Mouse (Mus musculus): ENCODE measurements around the gene D630039A03Rik.

The D630039A03Rik gene

GRCm38 (mm10) chr4:57934181-57934580 is 18.1 kb upstream of the D630039A03Rik start:
- in situ Hi-C loops (cut with MboI; ENCODE audit: low pct_unique_long_range_greater_than_20kb in 1 of 2, low sequenced_read_pairs in 2 of 2, unreplicated experiment in 1 of 2) = no loop called here

GRCm38 (mm10) chr4:57930559-57931170 is 14.6 kb upstream of the D630039A03Rik start:
- in situ Hi-C loops (cut with MboI; ENCODE audit: low pct_unique_long_range_greater_than_20kb in 1 of 2, low sequenced_read_pairs in 2 of 2, unreplicated experiment in 1 of 2) = no loop called here

DNA sequence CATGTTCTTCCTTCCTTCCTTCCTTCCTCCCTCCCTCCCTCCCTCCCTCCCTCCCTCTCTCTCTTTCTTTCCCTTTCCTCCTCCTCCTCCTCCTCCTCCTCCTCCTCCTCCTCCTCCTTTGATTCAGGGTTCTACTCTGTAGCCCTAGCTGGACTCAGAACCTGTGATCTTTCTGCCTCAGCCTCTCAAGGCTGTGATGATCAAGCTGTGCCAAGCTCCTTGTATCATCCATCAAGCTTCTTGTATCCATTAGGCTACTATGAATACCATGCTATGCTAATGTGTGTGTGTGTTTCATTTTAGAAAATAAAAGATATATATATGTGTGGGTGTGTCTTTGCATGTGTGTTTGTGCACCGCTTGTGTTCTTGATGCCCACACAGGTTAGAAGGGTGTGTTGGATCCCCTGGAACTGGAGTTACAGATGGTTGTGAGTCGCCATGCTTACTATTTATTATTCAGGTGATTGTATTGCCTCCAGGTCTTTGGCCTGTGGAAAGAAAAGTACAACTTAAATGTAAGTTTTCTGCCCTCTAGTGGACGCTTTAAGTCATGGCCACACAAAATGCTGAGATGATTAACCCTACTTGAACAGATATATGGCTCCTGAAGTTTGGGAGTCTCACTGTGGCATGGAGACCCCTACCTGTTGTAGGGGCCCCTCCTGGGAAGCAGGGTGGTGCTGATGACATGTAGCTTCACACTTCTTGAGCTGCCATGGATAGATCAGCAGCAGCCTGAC is 11.5 kb upstream of the D630039A03Rik start:
- in situ Hi-C loops (cut with MboI; ENCODE audit: low pct_unique_long_range_greater_than_20kb in 1 of 2, low sequenced_read_pairs in 2 of 2, unreplicated experiment in 1 of 2) = no loop called here

GRCm38 (mm10) chr4:57924556-57925071 is 8.5 kb upstream of the D630039A03Rik start:
- in situ Hi-C loops (cut with MboI; ENCODE audit: low pct_unique_long_range_greater_than_20kb in 1 of 2, low sequenced_read_pairs in 2 of 2, unreplicated experiment in 1 of 2) = no loop called here

DNA sequence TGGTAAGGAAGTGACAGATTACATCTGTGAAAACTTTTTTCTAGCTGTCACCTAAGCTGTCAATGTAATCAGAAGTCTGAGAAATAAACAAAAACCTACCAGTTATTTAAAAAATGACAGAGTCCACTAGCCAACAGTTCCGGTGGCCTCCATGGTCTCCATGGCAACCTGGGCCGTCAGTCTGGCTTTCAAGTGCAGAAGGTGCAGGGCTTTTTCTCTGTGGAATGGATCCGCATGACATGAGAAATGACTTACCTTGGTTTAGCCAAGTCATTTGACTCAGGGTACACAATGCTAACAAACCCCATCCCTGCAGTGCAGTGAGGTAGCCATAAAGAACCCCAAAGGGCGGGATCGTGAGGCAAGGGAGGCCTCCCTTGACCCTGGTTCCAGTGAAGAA is 6.1 kb upstream of the D630039A03Rik start:
- in situ Hi-C loops (cut with MboI; ENCODE audit: low pct_unique_long_range_greater_than_20kb in 1 of 2, low sequenced_read_pairs in 2 of 2, unreplicated experiment in 1 of 2) = no loop called here

- in situ Hi-C loops (cut with MboI; ENCODE audit: low pct_unique_long_range_greater_than_20kb in 1 of 2, low sequenced_read_pairs in 2 of 2, unreplicated experiment in 1 of 2) = no loop called here
These were observed 4.4 kb upstream of the D630039A03Rik start for GRCm38 (mm10) chr4:57920522-57920921.

DNA sequence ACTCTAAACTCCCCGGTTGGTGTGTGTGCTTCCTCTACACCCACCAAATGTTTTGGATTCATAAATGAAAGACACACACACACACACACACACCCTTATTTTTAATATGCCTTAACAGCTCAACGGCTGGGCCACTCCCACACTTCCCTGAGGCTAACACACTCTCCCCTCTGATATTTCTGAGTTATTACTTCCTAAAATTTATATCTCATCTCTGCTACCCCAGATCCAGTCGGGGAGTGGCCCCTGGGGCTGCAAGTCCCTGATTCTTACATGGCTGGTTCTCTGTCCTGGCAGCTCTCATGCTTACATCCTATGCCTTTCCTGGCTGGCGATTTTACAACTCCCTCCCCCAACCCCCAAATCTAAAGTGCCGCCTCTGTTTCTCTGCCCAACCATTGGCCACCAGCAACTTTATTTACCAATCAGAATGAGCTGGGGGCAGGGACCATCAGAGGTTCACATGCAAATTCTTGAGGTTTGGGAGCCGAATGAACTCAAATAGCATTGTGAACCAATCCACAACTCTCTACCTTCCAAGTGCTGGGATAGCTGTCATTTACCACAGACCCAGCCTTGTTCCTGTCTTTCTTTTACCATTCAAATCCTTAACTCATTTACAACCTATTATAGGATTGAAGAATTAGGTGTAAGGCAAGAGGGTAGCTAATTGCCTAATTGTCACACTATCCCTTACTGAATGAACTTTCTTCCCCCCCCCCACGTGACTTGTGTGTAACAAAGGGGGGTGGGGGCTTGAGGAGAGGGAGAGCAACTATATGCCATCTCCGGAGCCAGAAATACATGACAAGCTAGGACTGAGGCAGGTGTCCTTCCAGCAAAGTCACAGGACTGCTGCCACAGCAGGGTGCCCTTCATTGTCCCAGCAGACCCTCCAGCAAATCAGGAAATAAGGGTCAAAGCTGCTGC is 3.7 kb upstream of the D630039A03Rik start:
- in situ Hi-C loops (cut with MboI; ENCODE audit: low pct_unique_long_range_greater_than_20kb in 1 of 2, low sequenced_read_pairs in 2 of 2, unreplicated experiment in 1 of 2) = no loop called here

DNA sequence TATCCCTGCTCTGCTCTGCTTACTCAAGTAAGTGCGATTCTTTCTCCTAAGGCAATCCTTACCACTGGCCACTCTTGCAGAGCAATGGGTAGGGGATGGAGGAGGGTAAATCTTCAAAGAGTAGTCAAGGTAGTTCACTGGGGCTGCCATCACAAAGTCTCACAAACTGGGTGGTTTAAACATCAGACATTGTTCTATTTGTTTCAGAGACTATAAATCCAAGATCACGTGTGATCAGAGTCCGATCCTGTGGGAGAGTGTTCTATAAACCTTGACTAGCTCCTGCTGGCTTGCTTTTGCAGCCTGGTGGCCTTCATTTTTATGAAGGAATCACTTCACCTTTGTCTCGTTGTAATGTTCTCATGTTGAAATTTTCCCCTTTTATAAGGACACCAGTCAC is 614 bp upstream of the D630039A03Rik start:
- in situ Hi-C loops (cut with MboI; ENCODE audit: low pct_unique_long_range_greater_than_20kb in 1 of 2, low sequenced_read_pairs in 2 of 2, unreplicated experiment in 1 of 2) = no loop called here

- in situ Hi-C loops (cut with MboI; ENCODE audit: low pct_unique_long_range_greater_than_20kb in 1 of 2, low sequenced_read_pairs in 2 of 2, unreplicated experiment in 1 of 2) = no loop called here
These were observed 706 bp downstream of the D630039A03Rik start for GRCm38 (mm10) chr4:57915216-57915965.

DNA sequence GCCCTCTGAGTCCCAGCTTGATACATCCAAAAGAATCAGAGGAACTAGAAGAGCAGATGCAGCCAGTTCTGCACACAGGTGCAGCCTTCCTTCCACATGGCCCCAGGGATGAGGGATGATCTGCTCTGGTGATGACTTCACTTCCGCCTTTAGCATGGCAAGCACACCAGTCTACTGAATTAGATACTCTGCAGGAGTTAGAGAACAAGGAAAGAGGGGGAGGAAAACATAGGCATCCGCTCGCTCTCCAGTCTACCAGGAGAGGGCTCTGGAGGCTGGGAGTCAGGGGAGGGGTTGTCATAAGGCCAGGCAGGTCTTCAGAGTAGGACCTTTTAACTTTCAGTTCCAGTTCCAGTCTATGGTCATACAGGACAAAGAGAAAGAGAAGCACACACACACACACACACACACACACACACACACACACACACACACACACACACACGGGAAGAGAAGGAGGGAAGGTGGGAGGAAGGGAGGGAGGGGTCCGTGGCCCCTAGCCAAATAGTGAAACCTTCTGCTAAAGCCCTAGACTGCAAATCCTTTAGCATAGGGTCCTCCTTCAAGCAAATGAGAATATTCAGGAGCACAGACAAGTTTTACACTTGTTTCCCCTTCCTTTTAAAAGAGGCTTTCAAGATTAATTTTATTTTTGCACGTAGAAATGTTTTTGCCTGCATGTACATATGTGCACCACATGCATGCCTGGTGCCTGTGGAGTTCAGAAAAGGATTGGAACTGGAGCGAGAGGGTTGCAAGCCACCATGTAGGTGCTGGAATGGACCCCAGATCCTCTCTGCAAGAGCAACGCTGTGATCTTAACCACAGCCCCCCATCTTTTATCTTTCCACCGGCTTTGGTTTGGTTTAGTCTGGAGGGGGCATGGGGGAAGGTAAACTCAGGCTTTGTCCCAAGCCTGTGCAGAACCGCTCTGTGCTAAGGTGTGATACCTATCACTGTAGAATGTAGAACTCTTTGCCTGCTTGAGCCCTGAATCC is 1.6 kb downstream of the D630039A03Rik start:
- in situ Hi-C loops (cut with MboI; ENCODE audit: low pct_unique_long_range_greater_than_20kb in 1 of 2, low sequenced_read_pairs in 2 of 2, unreplicated experiment in 1 of 2) = no loop called here

DNA sequence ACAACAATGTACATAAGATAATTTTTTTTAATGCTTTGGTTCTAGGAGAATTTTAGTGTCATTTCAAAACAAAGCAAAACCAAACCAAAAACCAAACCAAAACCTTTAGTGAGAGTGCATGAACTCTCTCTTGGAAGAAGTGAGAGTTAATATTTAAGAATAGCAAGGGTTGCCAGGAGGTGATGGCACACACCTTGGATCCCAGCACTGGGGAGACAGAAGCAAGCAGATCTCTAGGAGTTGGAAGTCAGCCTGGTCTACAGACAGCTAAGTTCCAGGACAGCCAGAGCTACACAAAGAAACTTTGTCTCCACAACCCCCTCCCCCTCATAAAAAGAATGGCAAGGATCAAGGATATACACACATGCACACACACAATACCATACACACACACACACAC is 3.1 kb downstream of the D630039A03Rik start:
- in situ Hi-C loops (cut with MboI; ENCODE audit: low pct_unique_long_range_greater_than_20kb in 1 of 2, low sequenced_read_pairs in 2 of 2, unreplicated experiment in 1 of 2) = no loop called here

GRCm38 (mm10) chr4:57908860-57909259 is 7.2 kb downstream of the D630039A03Rik start:
- in situ Hi-C loops (cut with MboI; ENCODE audit: low pct_unique_long_range_greater_than_20kb in 1 of 2, low sequenced_read_pairs in 2 of 2, unreplicated experiment in 1 of 2) = loop anchor here (10.0 kb wide), 3 partner anchors 166 to 346 kb away; no protein-coding TSS in a partner anchor

DNA sequence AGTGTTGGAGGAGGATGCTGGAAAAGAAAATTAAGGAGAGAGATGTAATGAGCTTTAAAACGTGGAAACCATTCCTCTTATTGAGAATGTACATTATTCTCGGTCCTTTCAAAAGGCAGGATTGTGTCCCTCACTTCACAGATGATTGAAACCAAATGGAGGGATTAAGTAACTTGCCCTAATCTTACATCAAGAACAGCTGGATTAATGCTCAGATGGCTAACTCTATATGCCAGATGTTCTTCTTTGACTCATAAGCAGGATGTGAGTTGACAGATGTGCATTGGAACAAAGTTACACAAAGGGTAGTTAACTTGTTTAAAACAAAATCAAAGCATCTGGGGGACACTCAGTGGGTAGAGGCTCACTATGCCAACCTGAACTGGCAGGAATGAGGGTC is 9.4 kb downstream of the D630039A03Rik start:
- in situ Hi-C loops (cut with MboI; ENCODE audit: low pct_unique_long_range_greater_than_20kb in 1 of 2, low sequenced_read_pairs in 2 of 2, unreplicated experiment in 1 of 2) = loop anchor here (10.0 kb wide), 3 partner anchors 168 to 348 kb away; no protein-coding TSS in a partner anchor

DNA sequence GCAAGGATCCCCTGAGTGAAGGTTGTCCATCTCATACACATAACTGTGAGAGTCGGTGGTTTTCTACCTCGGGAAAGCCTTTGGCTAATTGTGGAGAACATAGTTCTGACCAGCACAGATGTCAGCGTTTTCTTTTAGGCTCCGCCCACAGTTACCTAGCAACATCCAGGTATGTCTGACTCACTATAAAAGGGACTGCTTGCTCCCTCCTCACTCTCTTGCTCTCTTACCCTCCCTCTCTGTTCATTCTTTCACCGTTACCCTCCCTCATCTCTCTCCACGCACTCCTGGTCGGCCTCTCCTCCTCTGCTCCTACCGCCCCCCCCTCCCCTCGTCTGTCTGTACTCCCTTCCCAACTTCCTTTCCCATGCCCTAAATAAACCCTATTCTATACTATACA is 11.5 kb downstream of the D630039A03Rik start:
- in situ Hi-C loops (cut with MboI; ENCODE audit: low pct_unique_long_range_greater_than_20kb in 1 of 2, low sequenced_read_pairs in 2 of 2, unreplicated experiment in 1 of 2) = loop anchor here (10.0 kb wide), 3 partner anchors 170 to 350 kb away; no protein-coding TSS in a partner anchor

DNA sequence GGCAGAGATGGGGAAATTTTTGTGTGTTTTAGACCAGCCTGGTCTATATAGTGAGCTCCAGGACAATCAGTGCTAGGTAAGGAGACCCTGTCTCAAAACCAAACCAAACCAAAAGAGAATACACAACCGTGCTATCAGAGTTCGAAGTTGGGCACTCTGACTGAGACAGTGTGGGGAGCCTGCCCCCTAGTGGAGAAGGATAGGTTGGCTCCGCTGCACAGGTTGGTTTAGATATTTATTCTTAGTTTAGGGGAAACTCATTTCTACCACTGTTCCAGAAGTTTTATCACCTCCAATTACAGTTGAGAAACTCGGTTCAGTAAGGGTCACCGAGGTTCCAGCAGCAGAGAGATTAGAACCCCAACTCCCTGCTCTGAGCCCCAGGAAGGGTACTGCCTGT is 11.9 kb downstream of the D630039A03Rik start:
- in situ Hi-C loops (cut with MboI; ENCODE audit: low pct_unique_long_range_greater_than_20kb in 1 of 2, low sequenced_read_pairs in 2 of 2, unreplicated experiment in 1 of 2) = loop anchor here (10.0 kb wide), 3 partner anchors 171 to 351 kb away; no protein-coding TSS in a partner anchor

- in situ Hi-C loops (cut with MboI; ENCODE audit: low pct_unique_long_range_greater_than_20kb in 1 of 2, low sequenced_read_pairs in 2 of 2, unreplicated experiment in 1 of 2) = loop anchor here (10.0 kb wide), 3 partner anchors 172 to 352 kb away; no protein-coding TSS in a partner anchor
These were observed 13.5 kb downstream of the D630039A03Rik start for GRCm38 (mm10) chr4:57902619-57903018.

GRCm38 (mm10) chr4:57901210-57901609 is 14.9 kb downstream of the D630039A03Rik start:
- in situ Hi-C loops (cut with MboI; ENCODE audit: low pct_unique_long_range_greater_than_20kb in 1 of 2, low sequenced_read_pairs in 2 of 2, unreplicated experiment in 1 of 2) = loop anchor here (10.0 kb wide), 3 partner anchors 174 to 354 kb away; no protein-coding TSS in a partner anchor
